Mouse (Mus musculus): ENCODE measurements around the gene F930015N05Rik. TPM values are rescaled to one million over a fixed set of nuclear protein-coding genes. Genes with fewer than 3 reads are reported as not detected.

The F930015N05Rik gene
- polyA plus RNA-seq (2015; fragmentation: Nextera tagmentation; extraction: Ambion mirVana): 0.09 and 0.20 TPM in 2 replicates

GRCm38 (mm10) chr11:64436412-64436727, at the start of gene F930015N05Rik:
Gene F930015N05Rik, minus strand, starts transcription at chr11:64436653.
- Histone ChIP-seq H3K36me3 (no peaks in the 10 kb centered on the region), H3K4me2 (peak within 1 kb of the TSS; percentile 72), H3K27ac (no peak within 1 kb of the TSS), H3K9me3 (replicated peaks) (no peaks in the 10 kb centered on the region), H3K27me3 (peaks cover 45% of the 10 kb centered on the region), H3K9ac (peak within 1 kb of the TSS; percentile 55), H3K4me1 (replicated peaks) (peaks cover 14% of the 10 kb centered on the region), H3K4me3 (replicated peaks) (peak within 1 kb of the TSS; percentile 54)
- ATAC-seq (ENCODE audit: low read depth) (no peak), DNase-seq (no peak)
- WGBS (ENCODE audit: insufficient replicate concordance): 2% methylated on average over 24 of the region's 24 CpGs

- no peaks in the 10 kb centered on the region for H3K4me1 ChIP-seq (replicated peaks)
- no peaks in the 10 kb centered on the region for H3K36me3 ChIP-seq
- H3K4me3 ChIP-seq (replicated peaks): no peak overlapping the region
- H3K27me3 ChIP-seq: no peaks in the 10 kb centered on the region
- no peak overlapping the region for H3K27ac ChIP-seq
- WGBS (ENCODE audit: insufficient replicate concordance): 59% methylated on average over 3 of the region's 3 CpGs
- no peak overlapping the region for H3K9ac ChIP-seq
- DNase-seq (no peak), ATAC-seq (ENCODE audit: low read depth) (no peak)
- no peaks in the 10 kb centered on the region for H3K9me3 ChIP-seq (replicated peaks)
- H3K4me2 ChIP-seq: no peak overlapping the region
Observed at GRCm38 (mm10) chr11:64481445-64481844, 45.0 kb upstream of the F930015N05Rik start.

- H3K36me3 ChIP-seq: no peaks in the 10 kb centered on the region
- H3K4me2 ChIP-seq: no peak overlapping the region
- H3K9me3 ChIP-seq (replicated peaks): no peaks in the 10 kb centered on the region
- no peak overlapping the region for H3K4me3 ChIP-seq (replicated peaks)
- ATAC-seq (ENCODE audit: low read depth) (no peak), DNase-seq (no peak)
- H3K27me3 ChIP-seq: no peaks in the 10 kb centered on the region
- H3K9ac ChIP-seq: no peak overlapping the region
- H3K4me1 ChIP-seq (replicated peaks): no peaks in the 10 kb centered on the region
- WGBS (ENCODE audit: insufficient replicate concordance): 68% methylated on average over 3 of the region's 3 CpGs
- H3K27ac ChIP-seq: no peak overlapping the region
Observed at GRCm38 (mm10) chr11:64473679-64474078, 37.2 kb upstream of the F930015N05Rik start.

GRCm38 (mm10) chr11:64470689-64471088, 34.2 kb upstream of the F930015N05Rik start:
- H3K4me1 ChIP-seq (replicated peaks): no peaks in the 10 kb centered on the region
- H3K9ac ChIP-seq: no peak overlapping the region
- no peaks in the 10 kb centered on the region for H3K36me3 ChIP-seq
- DNase-seq: peak; percentile 5
- no peak overlapping the region for H3K4me3 ChIP-seq (replicated peaks)
- H3K27me3 ChIP-seq: no peaks in the 10 kb centered on the region
- H3K4me2 ChIP-seq: no peak overlapping the region
- H3K9me3 ChIP-seq (replicated peaks): no peaks in the 10 kb centered on the region
- H3K27ac ChIP-seq: no peak overlapping the region
- no peak for ATAC-seq (ENCODE audit: low read depth)

- WGBS (ENCODE audit: insufficient replicate concordance): 55% methylated on average over 4 of the region's 4 CpGs
- ATAC-seq (ENCODE audit: low read depth): no peak
- no peaks in the 10 kb centered on the region for H3K4me1 ChIP-seq (replicated peaks)
- H3K9me3 ChIP-seq (replicated peaks): no peaks in the 10 kb centered on the region
- no peak overlapping the region for H3K4me2 ChIP-seq
- no peak overlapping the region for H3K9ac ChIP-seq
- H3K4me3 ChIP-seq (replicated peaks): no peak overlapping the region
- no peaks in the 10 kb centered on the region for H3K27me3 ChIP-seq
- H3K27ac ChIP-seq: no peak overlapping the region
- H3K36me3 ChIP-seq: no peaks in the 10 kb centered on the region
- DNase-seq: no peak
Observed at GRCm38 (mm10) chr11:64468737-64469136, 32.3 kb upstream of the F930015N05Rik start.

- ATAC-seq (ENCODE audit: low read depth): no peak
- no peaks in the 10 kb centered on the region for H3K4me1 ChIP-seq (replicated peaks)
Observed at GRCm38 (mm10) chr11:64461746-64462145, 25.3 kb upstream of the F930015N05Rik start.

GRCm38 (mm10) chr11:64448586-64449315, 12.3 kb upstream of the F930015N05Rik start:
- DNase-seq (no peak), ATAC-seq (ENCODE audit: low read depth) (no peak)
- H3K27ac ChIP-seq: no peak overlapping the region
- H3K9ac ChIP-seq: no peak overlapping the region
- no peak overlapping the region for H3K4me2 ChIP-seq
- no peaks in the 10 kb centered on the region for H3K9me3 ChIP-seq (replicated peaks)
- WGBS (ENCODE audit: insufficient replicate concordance): 66% methylated on average over 9 of the region's 9 CpGs
- no peaks in the 10 kb centered on the region for H3K4me1 ChIP-seq (replicated peaks)
- no peak overlapping the region for H3K4me3 ChIP-seq (replicated peaks)
- no peaks in the 10 kb centered on the region for H3K27me3 ChIP-seq
- no peaks in the 10 kb centered on the region for H3K36me3 ChIP-seq

More at GRCm38 (mm10) chr11:64461746-64462145, 25.3 kb upstream of the F930015N05Rik start:
- H3K27ac ChIP-seq: no peak overlapping the region
- no peaks in the 10 kb centered on the region for H3K27me3 ChIP-seq
- no peak overlapping the region for H3K9ac ChIP-seq
- no peak overlapping the region for H3K4me3 ChIP-seq (replicated peaks)
- H3K9me3 ChIP-seq (replicated peaks): no peaks in the 10 kb centered on the region
- WGBS (ENCODE audit: insufficient replicate concordance): 38% methylated on average over 3 of the region's 3 CpGs
- H3K36me3 ChIP-seq: no peaks in the 10 kb centered on the region
- no peak for DNase-seq
- H3K4me2 ChIP-seq: no peak overlapping the region

- H3K9me3 ChIP-seq (replicated peaks): no peaks in the 10 kb centered on the region
- no peak overlapping the region for H3K4me2 ChIP-seq
- no peak overlapping the region for H3K27ac ChIP-seq
- no peak overlapping the region for H3K9ac ChIP-seq
- 33% methylated on average over 1 of the region's 1 CpGs for WGBS (ENCODE audit: insufficient replicate concordance)
- ATAC-seq (ENCODE audit: low read depth) (no peak), DNase-seq (no peak)
- H3K36me3 ChIP-seq: no peaks in the 10 kb centered on the region
- no peaks in the 10 kb centered on the region for H3K27me3 ChIP-seq
- no peaks in the 10 kb centered on the region for H3K4me1 ChIP-seq (replicated peaks)
- H3K4me3 ChIP-seq (replicated peaks): no peak overlapping the region
Observed at GRCm38 (mm10) chr11:64445227-64445626, 8.8 kb upstream of the F930015N05Rik start.

- WGBS (ENCODE audit: insufficient replicate concordance): 33% methylated on average over 3 of the region's 3 CpGs
- Histone ChIP-seq H3K4me3 (replicated peaks) (no peak overlapping the region), H3K27me3 (peaks cover 3% of the 10 kb centered on the region), H3K4me1 (replicated peaks) (no peaks in the 10 kb centered on the region), H3K9ac (no peak overlapping the region), H3K4me2 (no peak overlapping the region), H3K36me3 (no peaks in the 10 kb centered on the region), H3K9me3 (replicated peaks) (no peaks in the 10 kb centered on the region), H3K27ac (no peak overlapping the region)
- ATAC-seq (ENCODE audit: low read depth) (no peak), DNase-seq (no peak)
Observed at GRCm38 (mm10) chr11:64442701-64443100, 6.2 kb upstream of the F930015N05Rik start.

- Histone ChIP-seq H3K36me3 (no peaks in the 10 kb centered on the region), H3K4me2 (no peak overlapping the region), H3K27me3 (peaks cover 9% of the 10 kb centered on the region), H3K27ac (no peak overlapping the region), H3K4me1 (replicated peaks) (no peaks in the 10 kb centered on the region), H3K9me3 (replicated peaks) (no peaks in the 10 kb centered on the region), H3K4me3 (replicated peaks) (no peak overlapping the region), H3K9ac (no peak overlapping the region)
- WGBS (ENCODE audit: insufficient replicate concordance): 38% methylated on average over 8 of the region's 8 CpGs
- no peak for DNase-seq
- ATAC-seq (ENCODE audit: low read depth): no peak
Observed at GRCm38 (mm10) chr11:64442119-64442518, 5.7 kb upstream of the F930015N05Rik start.

GRCm38 (mm10) chr11:64438909-64439308, 2.5 kb upstream of the F930015N05Rik start:
- Histone ChIP-seq H3K27me3 (peaks cover 39% of the 10 kb centered on the region), H3K9ac (no peak overlapping the region), H3K9me3 (replicated peaks) (no peaks in the 10 kb centered on the region), H3K4me1 (replicated peaks) (peaks cover 14% of the 10 kb centered on the region), H3K4me2 (no peak overlapping the region), H3K36me3 (no peaks in the 10 kb centered on the region), H3K27ac (no peak overlapping the region), H3K4me3 (replicated peaks) (no peak overlapping the region)
- 25% methylated on average over 3 of the region's 3 CpGs for WGBS (ENCODE audit: insufficient replicate concordance)
- DNase-seq (no peak), ATAC-seq (ENCODE audit: low read depth) (no peak)

GRCm38 (mm10) chr11:64437721-64438120, 1.3 kb upstream of the F930015N05Rik start:
- H3K4me3 ChIP-seq (replicated peaks): no peak overlapping the region
- H3K27ac ChIP-seq: no peak overlapping the region
- DNase-seq (no peak), ATAC-seq (ENCODE audit: low read depth) (no peak)
- H3K36me3 ChIP-seq: no peaks in the 10 kb centered on the region
- no peaks in the 10 kb centered on the region for H3K9me3 ChIP-seq (replicated peaks)
- H3K4me1 ChIP-seq (replicated peaks): peaks cover 14% of the 10 kb centered on the region
- H3K9ac ChIP-seq: no peak overlapping the region
- WGBS (ENCODE audit: insufficient replicate concordance): 67% methylated on average over 3 of the region's 3 CpGs
- peaks cover 45% of the 10 kb centered on the region for H3K27me3 ChIP-seq
- 0 out of 2 replicates have a peak overlapping the region, but pooled peaks have one; percentile 1 for H3K4me2 ChIP-seq
